In genomic region chr11:102411704-102412103, GRCm38 (mm10) we compare ENCODE assay signal across 8 mouse cellular contexts. TPM values are rescaled to one million over a fixed set of nuclear protein-coding genes. Genes with fewer than 3 reads are reported as not detected.
DNase-seq lines count a peak whose midpoint lies in the region; ATAC-seq lines count a peak whose summit lies in the region.

No protein-coding gene starts in this region.

- no peak overlapping the region for H3K9ac ChIP-seq in hindbrain, embryonic 14.5 days
- H3K9ac ChIP-seq in hindbrain, embryonic 12.5 days = no peak overlapping the region
- no peak overlapping the region for H3K9ac ChIP-seq in limb, embryonic 15.5 days

- H3K9me3 ChIP-seq in hindbrain, embryonic 14.5 days (ENCODE audit: control insufficient read depth, low read length) = no peaks in the 10 kb centered on the region
- no peaks in the 10 kb centered on the region for H3K9me3 ChIP-seq in hindbrain, embryonic 12.5 days (replicated peaks)
- H3K9me3 ChIP-seq in limb, embryonic 15.5 days = no peaks in the 10 kb centered on the region

- H3K27ac ChIP-seq in hindbrain, embryonic 14.5 days = no peak overlapping the region
- H3K27ac ChIP-seq in hindbrain, embryonic 12.5 days = no peak overlapping the region
- H3K27ac ChIP-seq in limb, embryonic 15.5 days = 0 out of 2 replicates have a peak overlapping the region, but pooled peaks have one; percentile 14

- peaks cover 7% of the 10 kb centered on the region for H3K4me1 ChIP-seq in hindbrain, embryonic 14.5 days (replicated peaks; ENCODE audit: control insufficient read depth, insufficient read depth, low read length)
- peaks cover 11% of the 10 kb centered on the region for H3K4me1 ChIP-seq in hindbrain, embryonic 12.5 days
- peaks cover 4% of the 10 kb centered on the region for H3K4me1 ChIP-seq in limb, embryonic 15.5 days

- ATAC-seq in hindbrain, embryonic 14.5 days (ENCODE audit: low FRiP score) = no peak
- ATAC-seq in hindbrain, embryonic 12.5 days (ENCODE audit: low FRiP score) = no peak
- peak; percentile 42; the same call in 1 of the 2 replicates for ATAC-seq in frontal cortex, adult (ENCODE audit: low TSS enrichment)
- no peak for ATAC-seq in limb, embryonic 15.5 days (ENCODE audit: insufficient number of reproducible peaks, low FRiP score, low TSS enrichment, low read depth)
- ATAC-seq in neutrophil, adult 5-6 weeks (ENCODE audit: extremely low read depth, insufficient number of reproducible peaks, low FRiP score, poor library complexity, severe bottlenecking) = peak; percentile 58

- no peak overlapping the region for H3K4me3 ChIP-seq in hindbrain, embryonic 14.5 days (replicated peaks; ENCODE audit: low read length)
- no peak overlapping the region for H3K4me3 ChIP-seq in hindbrain, embryonic 12.5 days
- H3K4me3 ChIP-seq in limb, embryonic 15.5 days = no peak overlapping the region

- no peak overlapping the region for H3K4me2 ChIP-seq in hindbrain, embryonic 14.5 days (replicated peaks)
- no peak overlapping the region for H3K4me2 ChIP-seq in hindbrain, embryonic 12.5 days (replicated peaks)
- no peak overlapping the region for H3K4me2 ChIP-seq in limb, embryonic 15.5 days

- no peaks in the 10 kb centered on the region for H3K27me3 ChIP-seq in hindbrain, embryonic 14.5 days (ENCODE audit: control insufficient read depth, insufficient read depth, low read length)
- H3K27me3 ChIP-seq in hindbrain, embryonic 12.5 days = 0 out of 2 replicates have a peak, but pooled peaks cover 5% of the 10 kb centered on the region
- H3K27me3 ChIP-seq in limb, embryonic 15.5 days = no peaks in the 10 kb centered on the region

- peak; percentile 97 for DNase-seq in hindbrain, embryonic 14.5 days (ENCODE audit: low spot score)
- peak; percentile 89 for DNase-seq in c-Kit-positive CD71-negative TER-119-negative erythroid progenitor cells, embryonic 14.5 days (ENCODE audit: low read depth)
- peak; percentile 90 to 97 for DNase-seq in kidney, adult 8-10 months
- DNase-seq in testis, postnatal 14 days (ENCODE audit: low spot score) = peak; percentile 80

- WGBS in hindbrain, embryonic 14.5 days = 10% methylated on average over 11 of the region's 11 CpGs
- WGBS in hindbrain, embryonic 12.5 days = 9% methylated on average over 11 of the region's 11 CpGs
- 6% methylated on average over 11 of the region's 11 CpGs for WGBS in limb, embryonic 15.5 days

- H3K36me3 ChIP-seq in hindbrain, embryonic 14.5 days (replicated peaks; ENCODE audit: control insufficient read depth, insufficient read depth) = no peaks in the 10 kb centered on the region
- no peaks in the 10 kb centered on the region for H3K36me3 ChIP-seq in hindbrain, embryonic 12.5 days
- no peaks in the 10 kb centered on the region for H3K36me3 ChIP-seq in limb, embryonic 15.5 days

RNA-seq across cellular contexts. Expression of gene Slc25a39, which starts 4.0 kb away (rescaled TPM):
- polyA plus RNA-seq in hindbrain, embryonic 14.5 days (2014; fragmentation: Nextera tagmentation; extraction: Ambion mirVana) = 154 and 157 TPM in 2 replicates
- 148 and 157 TPM in 2 replicates for polyA plus RNA-seq in hindbrain, embryonic 12.5 days (2016; fragmentation: Nextera tagmentation; extraction: Ambion mirVana)
- 184 and 195 TPM in 2 replicates for polyA plus RNA-seq in limb, embryonic 15.5 days (2015; fragmentation: Nextera tagmentation; extraction: Ambion mirVana)
- 31.0 and 36.2 TPM in 2 replicates for total RNA-seq in neutrophil, adult 5-6 weeks (2017)

RNA-seq across cellular contexts. Expression of gene Grn, which starts 18.4 kb away (rescaled TPM):
- 52.4 and 63.6 TPM in 2 replicates for polyA plus RNA-seq in hindbrain, embryonic 14.5 days (2014; fragmentation: Nextera tagmentation; extraction: Ambion mirVana)
- 96.9 and 101 TPM in 2 replicates for polyA plus RNA-seq in hindbrain, embryonic 12.5 days (2016; fragmentation: Nextera tagmentation; extraction: Ambion mirVana)
- 192 and 215 TPM in 2 replicates for polyA plus RNA-seq in limb, embryonic 15.5 days (2015; fragmentation: Nextera tagmentation; extraction: Ambion mirVana)
- total RNA-seq in neutrophil, adult 5-6 weeks (2017) = 44.9 and 45.2 TPM in 2 replicates

RNA-seq across cellular contexts. Expression of gene Rundc3a, which starts 18.5 kb away (rescaled TPM):
- 106 TPM in 2 replicates for polyA plus RNA-seq in hindbrain, embryonic 14.5 days (2014; fragmentation: Nextera tagmentation; extraction: Ambion mirVana)
- 125 and 140 TPM in 2 replicates for polyA plus RNA-seq in hindbrain, embryonic 12.5 days (2016; fragmentation: Nextera tagmentation; extraction: Ambion mirVana)
- polyA plus RNA-seq in limb, embryonic 15.5 days (2015; fragmentation: Nextera tagmentation; extraction: Ambion mirVana) = 1.2 and 1.6 TPM in 2 replicates
- 0.74 and 1.0 TPM in 2 replicates for total RNA-seq in neutrophil, adult 5-6 weeks (2017)

RNA-seq across cellular contexts. Expression of gene Fam171a2, which starts 35.8 kb away (rescaled TPM):
- polyA plus RNA-seq in hindbrain, embryonic 14.5 days (2014; fragmentation: Nextera tagmentation; extraction: Ambion mirVana) = 30.9 and 40.4 TPM in 2 replicates
- polyA plus RNA-seq in hindbrain, embryonic 12.5 days (2016; fragmentation: Nextera tagmentation; extraction: Ambion mirVana) = 21.5 and 22.8 TPM in 2 replicates
- polyA plus RNA-seq in limb, embryonic 15.5 days (2015; fragmentation: Nextera tagmentation; extraction: Ambion mirVana) = 4.9 and 5.7 TPM in 2 replicates
- total RNA-seq in neutrophil, adult 5-6 weeks (2017) = not detected in 2 replicates

RNA-seq across cellular contexts. Expression of gene Slc4a1, which starts 45.7 kb away (rescaled TPM):
- polyA plus RNA-seq in hindbrain, embryonic 14.5 days (2014; fragmentation: Nextera tagmentation; extraction: Ambion mirVana) = 1.6 and 3.3 TPM in 2 replicates
- polyA plus RNA-seq in hindbrain, embryonic 12.5 days (2016; fragmentation: Nextera tagmentation; extraction: Ambion mirVana) = 30.8 and 33.5 TPM in 2 replicates
- polyA plus RNA-seq in limb, embryonic 15.5 days (2015; fragmentation: Nextera tagmentation; extraction: Ambion mirVana) = 5.9 and 10.4 TPM in 2 replicates
- total RNA-seq in neutrophil, adult 5-6 weeks (2017) = 12.0 and 14.8 TPM in 2 replicates

Comparison
In these comparisons a context has a peak if more than half of its experiments do, and no peak if none do; other contexts are left out.
1. ATAC-seq: peak in frontal cortex, adult (single experiment) and neutrophil, adult 5-6 weeks (single experiment); none in hindbrain, embryonic 14.5 days (single experiment), hindbrain, embryonic 12.5 days (single experiment) and limb, embryonic 15.5 days (single experiment).
2. RNA of gene Rundc3a, which starts 18.5 kb away (polyA plus RNA-seq): 125 to 140 TPM in hindbrain, embryonic 12.5 days and 106 TPM in hindbrain, embryonic 14.5 days; 1.2 to 1.6 TPM in limb, embryonic 15.5 days; every median in the first group is over 10 times any median in the second.
3. Peak in every context shown above with its lines, with median percentiles within 50 percentile points of each other: DNase-seq.